Mouse (Mus musculus): ENCODE results near the gene Akap6.

The Akap6 gene

DNA sequence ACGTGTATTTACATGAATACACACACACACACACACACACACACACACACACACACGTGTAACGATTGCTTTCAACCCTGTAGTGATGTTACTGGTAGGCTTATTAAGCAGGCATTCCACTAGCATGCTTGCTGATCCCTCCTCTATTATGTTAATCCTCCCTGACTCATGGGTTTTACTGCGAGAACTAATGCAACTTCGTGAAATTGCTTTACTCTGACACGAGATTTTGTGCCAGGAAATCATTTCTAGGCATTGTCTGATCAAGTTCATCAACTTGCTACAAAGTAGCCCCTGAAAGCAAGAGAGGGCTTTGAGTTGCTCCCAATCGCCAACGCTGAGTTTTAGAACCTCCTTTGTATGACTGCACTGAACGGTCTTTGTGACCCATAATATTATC, 132.6 kb downstream of the Akap6 start:
- CTCF ChIA-PET: no interaction called here
- POLR2A ChIA-PET: no interaction called here

DNA sequence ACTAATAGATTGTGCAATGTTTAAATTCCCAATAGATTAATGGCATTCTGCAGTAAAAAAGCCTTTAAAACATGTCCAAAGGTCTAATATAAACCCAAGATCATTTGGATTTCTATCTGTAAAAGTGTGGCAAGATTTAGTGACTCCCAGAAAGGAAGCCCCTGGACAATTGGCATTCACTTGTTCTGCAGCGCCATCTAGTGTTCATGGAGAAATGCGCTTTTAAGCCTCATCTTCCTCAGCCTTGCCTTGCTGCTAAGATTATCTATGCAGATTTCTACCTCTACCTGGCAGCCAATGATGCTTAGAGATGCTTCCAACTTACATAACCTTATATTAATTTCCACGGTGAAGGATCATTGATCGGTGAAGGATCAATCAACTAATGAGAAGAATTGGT, 133.0 kb downstream of the Akap6 start:
- ChIA-PET CTCF (no interaction called here), POLR2A (no interaction called here)

DNA sequence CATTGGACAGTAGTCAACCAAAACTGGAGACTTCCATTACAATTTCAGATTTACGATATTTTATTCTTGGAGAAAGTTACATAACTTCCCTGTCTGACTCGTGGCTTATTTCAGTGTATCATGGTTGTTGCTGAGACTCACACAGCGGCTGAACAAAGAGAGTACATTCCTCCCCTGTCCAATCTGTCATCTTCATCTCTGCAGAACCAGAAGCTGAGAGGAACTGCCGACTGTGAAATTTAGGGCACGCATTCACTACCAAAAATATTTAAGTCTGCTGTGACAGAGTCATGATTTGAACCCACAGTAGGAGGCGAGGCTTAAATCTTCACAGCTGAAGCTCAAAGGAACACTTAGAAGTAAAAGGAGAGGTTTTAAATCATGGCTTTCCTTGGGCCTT, 134.0 kb downstream of the Akap6 start:
- POLR2A ChIA-PET: no interaction called here
- CTCF ChIA-PET: interaction anchor here in 1 of 4 experiments (0.6 kb wide), 1 partner anchor 988 kb away, joined by 3 read pairs; no protein-coding TSS in a partner anchor

DNA sequence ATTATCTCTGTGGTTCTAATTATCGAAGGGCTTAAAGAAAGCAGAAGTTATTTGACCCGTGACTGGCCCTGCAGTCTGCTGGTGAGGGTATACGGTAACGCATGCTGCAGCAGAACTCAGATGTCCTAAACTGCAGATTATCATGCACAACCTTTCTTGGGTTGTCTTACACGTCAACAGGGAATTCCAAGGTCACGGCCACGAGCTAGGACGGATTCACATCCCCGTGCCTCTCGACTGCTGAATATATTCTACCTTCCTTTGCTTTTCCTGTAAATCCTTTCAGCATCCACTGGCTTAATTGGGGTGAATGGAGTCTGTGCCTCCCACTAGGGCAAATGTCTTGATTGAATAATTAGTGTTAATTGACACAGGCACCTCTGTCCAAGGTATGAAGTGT, 134.9 kb downstream of the Akap6 start:
- ChIA-PET POLR2A (interaction anchor here in 2 of 4 experiments (0.8 to 1.4 kb wide), 5 partner anchors 10 to 828 kb away, joined by 3 to 5 read pairs (median 3); partner anchors contain the start of gene Dtd2 (in 1 of the 2)), CTCF (interaction anchor here in 1 of 4 experiments (1.0 kb wide), 1 partner anchor 196 kb away, joined by 3 read pairs; no protein-coding TSS in a partner anchor)

DNA sequence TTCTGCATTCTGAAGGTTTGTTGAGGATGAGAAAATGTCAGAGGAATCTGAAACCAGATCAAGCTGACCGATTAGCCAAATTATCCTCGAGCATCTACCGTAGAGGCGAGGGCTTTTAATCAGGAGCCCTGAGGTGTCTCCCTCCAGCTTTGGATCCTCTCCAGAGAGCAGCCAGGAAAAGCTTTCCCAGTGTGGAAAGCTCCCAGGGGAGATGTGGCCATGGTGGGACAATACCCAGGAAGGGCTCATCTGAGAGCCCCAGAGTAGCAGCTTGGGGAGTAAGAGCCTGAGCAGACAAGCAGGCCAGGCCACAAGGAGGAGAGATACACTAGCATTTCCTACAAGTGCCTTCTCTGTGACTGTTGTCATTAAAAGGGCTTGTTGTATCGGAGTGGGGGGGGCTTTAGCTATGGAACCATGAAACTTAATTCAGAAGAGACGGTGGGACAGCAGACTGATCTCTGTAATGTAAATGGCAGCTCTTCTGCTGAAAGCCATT, 135.6 kb downstream of the Akap6 start:
- POLR2A ChIA-PET: interaction anchor here (0.5 to 2.0 kb wide), 17 partner anchors 10 to 863 kb away, joined by 3 to 8 read pairs (median 3); partner anchors contain the start of genes Dtd2 (in 2 of the 4) and Heatr5a (in 1 of the 4)
- CTCF ChIA-PET: interaction anchor here (0.5 to 1.2 kb wide), 6 partner anchors 23 to 1015 kb away, joined by 3 to 6 read pairs (median 3); no protein-coding TSS in a partner anchor

DNA sequence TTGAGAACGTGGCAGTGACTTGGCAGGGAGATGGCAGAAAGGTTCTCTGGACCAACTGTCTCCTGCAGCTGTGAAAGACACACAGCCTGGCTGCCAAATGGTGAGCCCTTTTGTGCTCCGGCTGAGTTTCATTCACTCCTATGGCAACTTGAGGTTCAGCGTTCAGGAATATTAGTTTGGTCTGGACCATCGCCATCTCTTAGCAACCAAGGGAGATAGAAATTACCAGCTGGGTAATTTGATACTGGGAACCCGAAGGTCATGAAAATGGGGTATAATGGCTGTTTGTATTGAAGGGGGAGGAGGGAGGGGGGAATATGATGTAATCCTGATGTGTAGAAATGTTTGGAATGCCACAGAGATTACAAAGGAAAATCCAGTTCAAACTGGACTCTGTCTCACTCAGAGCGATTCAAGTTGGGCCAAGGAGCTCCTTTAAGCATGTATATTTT, 136.1 kb downstream of the Akap6 start:
- POLR2A ChIA-PET: interaction anchor here (0.5 to 2.0 kb wide), 18 partner anchors 11 to 864 kb away, joined by 3 to 8 read pairs (median 3); partner anchors contain the start of genes Arhgap5 (in 1 of the 4), Dtd2 (in 1 of the 4), Heatr5a (in 1 of the 4) and Nubpl (in 1 of the 4)
- CTCF ChIA-PET: interaction anchor here (0.6 to 1.2 kb wide), 4 partner anchors 23 to 781 kb away, joined by 3 to 6 read pairs (median 4); no protein-coding TSS in a partner anchor

DNA sequence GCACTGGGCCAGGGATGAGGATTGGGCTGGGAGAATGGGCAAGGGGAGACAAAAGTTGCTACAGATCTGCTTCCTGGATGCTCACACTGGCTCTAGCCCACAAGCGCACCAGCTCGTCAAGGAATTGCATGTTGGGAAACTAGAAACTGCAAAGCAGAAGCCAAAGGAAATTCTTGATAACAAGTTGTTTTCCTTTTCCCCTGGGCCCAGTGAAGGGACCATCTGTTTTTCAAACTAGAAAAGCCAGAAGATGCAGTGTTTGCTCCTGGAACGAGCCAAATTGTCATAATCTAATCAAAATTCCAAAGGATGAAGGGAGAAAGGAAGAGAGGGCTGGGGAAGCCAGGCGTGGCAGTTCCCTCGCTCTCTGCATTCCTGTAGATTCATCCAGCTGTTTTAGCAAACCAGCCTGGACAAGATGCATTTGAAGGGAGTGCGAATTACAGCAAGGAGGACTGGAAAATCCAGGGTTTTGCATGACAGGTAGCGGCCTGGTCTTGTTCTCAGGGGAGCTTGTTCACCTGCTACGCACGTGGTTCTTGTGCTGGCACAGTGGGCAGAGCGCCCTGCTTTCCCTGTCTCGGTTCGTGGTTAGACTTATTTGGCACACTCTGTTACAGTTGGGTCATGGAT, 136.8 kb downstream of the Akap6 start:
- POLR2A ChIA-PET: interaction anchor here (0.5 to 2.0 kb wide), 12 partner anchors 10 to 864 kb away, joined by 3 to 8 read pairs (median 3); partner anchors contain the start of genes Arhgap5 (in 1 of the 4), Dtd2 (in 1 of the 4), Heatr5a (in 1 of the 4) and Nubpl (in 1 of the 4)
- CTCF ChIA-PET: interaction anchor here in 1 of 4 experiments (1.2 kb wide), 1 partner anchor 60 kb away, joined by 6 read pairs; no protein-coding TSS in a partner anchor

DNA sequence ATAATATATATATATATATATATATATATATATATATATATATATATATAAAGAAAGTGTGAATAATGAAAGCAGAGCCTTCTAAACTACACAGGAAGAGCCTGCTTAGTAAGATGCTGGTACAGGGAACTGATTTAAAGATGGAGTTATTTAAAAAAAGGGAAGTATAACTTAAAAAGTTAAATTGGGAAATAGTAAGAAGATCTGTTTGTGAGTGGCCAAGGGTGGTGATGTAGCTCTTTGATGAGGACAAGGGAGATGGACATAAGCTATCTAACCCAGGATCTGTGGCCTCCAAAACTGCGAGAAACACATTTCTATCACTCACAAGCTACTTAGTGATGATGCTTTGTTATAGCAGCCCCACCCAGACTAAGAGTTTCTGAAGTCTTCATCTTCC, 146.8 kb downstream of the Akap6 start:
- ChIA-PET CTCF (interaction anchor here in 1 of 4 experiments (0.6 kb wide), 1 partner anchor 50 kb away, joined by 7 read pairs; no protein-coding TSS in a partner anchor), POLR2A (interaction anchor here in 1 of 4 experiments (2.2 kb wide), 1 partner anchor 8 kb away, joined by 5 read pairs; no protein-coding TSS in a partner anchor)

DNA sequence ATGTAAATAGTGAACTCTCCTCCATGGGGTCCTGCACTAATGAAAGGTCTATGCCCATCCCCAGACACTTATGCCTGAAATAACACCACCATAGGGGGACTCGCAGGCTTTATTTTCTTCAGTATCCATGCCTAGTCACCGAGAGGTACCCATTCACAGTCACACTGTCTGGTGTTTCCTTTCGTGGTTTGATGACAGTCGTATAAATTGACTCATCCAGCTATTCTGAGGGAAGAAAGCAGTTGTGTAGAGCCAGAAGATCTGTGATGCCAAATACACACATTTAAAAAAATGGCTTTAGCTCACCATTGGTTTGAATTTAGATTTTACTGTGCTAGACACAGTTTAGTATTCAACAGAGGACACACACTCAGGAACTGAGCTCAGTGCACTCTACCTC, 147.8 kb downstream of the Akap6 start:
- CTCF ChIA-PET: no interaction called here
- POLR2A ChIA-PET: interaction anchor here in 1 of 4 experiments (2.2 kb wide), 1 partner anchor 9 kb away, joined by 5 read pairs; no protein-coding TSS in a partner anchor

DNA sequence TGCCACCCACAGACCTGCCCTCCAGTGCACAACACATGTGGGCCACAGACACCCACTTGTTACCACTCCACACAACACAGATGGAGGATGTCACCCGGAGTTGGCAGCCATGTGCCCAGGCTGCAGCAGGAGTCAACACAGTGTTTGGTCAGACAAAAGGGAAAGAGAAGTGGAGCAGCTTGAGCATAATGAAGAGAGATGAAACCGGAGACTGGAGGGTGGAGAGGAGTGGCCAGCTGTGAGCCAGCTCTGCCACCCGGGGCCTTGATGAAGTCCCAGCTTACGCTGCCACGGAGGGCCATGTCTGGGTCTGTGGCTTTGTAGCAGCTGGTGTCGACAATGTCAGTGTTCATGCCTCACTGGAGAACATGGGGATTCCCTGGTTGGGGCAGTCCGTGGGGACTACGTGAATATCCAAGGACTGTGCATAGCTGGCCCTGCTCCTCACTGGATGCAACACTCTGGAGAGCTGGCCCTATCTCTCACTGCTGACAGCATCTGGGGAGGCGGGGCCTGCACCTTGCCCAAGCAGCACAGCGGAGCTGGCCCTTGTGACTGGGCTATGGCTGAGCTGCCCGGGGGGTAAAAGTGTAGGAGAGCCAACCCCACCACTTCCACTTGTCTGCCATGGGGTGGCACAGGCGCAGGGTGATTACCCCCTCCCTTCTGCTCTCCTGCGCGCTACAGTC, 148.8 kb downstream of the Akap6 start:
- POLR2A ChIA-PET: interaction anchor here in 3 of 4 experiments (1.0 to 2.2 kb wide), 5 partner anchors 10 to 25 kb away, joined by 3 to 8 read pairs (median 4); no protein-coding TSS in a partner anchor
- CTCF ChIA-PET: interaction anchor here in 1 of 4 experiments (1.2 kb wide), 1 partner anchor 10 kb away, joined by 3 read pairs; no protein-coding TSS in a partner anchor

DNA sequence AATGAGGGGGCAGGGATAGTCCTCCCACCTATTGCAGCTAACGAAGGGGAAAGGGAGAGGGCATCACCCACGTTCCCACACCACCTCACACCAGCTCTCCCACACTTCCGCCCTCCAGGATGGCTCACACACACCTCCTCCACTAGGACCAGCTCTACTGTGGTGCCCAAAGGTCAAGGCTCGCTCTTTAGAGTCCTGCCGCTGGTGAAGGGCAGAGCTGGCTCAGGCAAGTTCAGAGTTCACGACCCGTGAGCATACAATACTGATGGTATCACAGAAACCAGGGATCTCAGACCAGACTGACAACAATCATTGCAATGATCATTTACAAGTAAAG, 149.3 kb downstream of the Akap6 start:
- ChIA-PET POLR2A (interaction anchor here in 3 of 4 experiments (1.0 to 1.6 kb wide), 4 partner anchors 10 to 25 kb away, joined by 3 to 8 read pairs (median 4); no protein-coding TSS in a partner anchor), CTCF (interaction anchor here in 1 of 4 experiments (1.2 kb wide), 1 partner anchor 9 kb away, joined by 3 read pairs; no protein-coding TSS in a partner anchor)

DNA sequence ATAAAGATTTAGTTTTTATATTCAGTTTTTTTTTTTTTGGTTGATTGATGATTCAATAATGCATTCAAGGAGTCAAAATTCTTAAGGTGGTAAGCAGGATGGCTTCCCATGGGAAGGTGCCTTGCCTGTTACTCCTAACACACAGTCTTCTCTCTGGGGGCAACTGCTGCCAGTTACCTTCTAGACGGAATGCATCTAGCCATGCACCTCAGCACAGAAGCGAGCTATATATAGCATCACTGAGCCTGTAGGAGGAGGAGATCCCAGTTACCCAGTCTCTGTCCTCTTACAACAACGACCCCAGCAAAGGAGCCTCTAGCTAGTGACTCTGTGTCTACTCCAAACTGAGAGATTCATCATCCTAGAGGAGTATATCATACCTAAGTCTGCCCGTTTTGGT, 150.1 kb downstream of the Akap6 start:
- ChIA-PET CTCF (interaction anchor here in 2 of 4 experiments (0.8 to 1.2 kb wide), 2 partner anchors 8 to 62 kb away, joined by 3 read pairs; no protein-coding TSS in a partner anchor), POLR2A (no interaction called here)

DNA sequence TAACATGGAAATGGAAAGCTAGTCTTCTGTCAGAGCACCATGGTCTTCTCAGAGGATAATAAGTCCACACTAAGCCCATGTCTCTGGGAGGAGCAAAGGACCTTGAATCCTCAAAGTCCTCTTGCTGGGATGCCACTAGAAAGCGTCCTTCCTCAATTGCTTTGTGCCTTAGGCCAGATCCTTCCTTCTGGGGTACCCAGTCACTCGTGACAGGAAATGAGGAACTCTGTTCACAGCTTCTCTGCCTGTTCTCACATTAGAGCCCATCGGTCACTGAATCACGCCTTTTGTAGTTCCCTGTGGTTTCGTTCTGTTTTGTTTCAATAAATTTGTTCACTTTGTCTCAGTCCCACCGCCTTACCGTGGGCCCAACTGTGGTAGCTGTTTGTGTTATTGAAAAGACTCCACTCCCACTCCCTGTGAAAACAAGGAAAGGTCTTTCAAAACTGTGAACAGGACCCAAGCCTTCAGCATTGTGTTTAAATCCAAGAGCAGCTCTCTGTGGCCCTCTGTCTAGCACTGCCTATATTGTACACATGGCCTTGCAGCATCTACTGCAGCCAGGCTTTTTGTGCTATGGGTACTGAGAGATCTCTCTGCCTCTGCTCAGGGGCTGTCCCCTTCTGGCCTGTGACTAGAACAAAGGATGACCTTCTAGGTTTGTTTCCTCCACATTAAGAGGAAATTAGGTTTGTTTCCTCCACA, 151.3 kb downstream of the Akap6 start:
- POLR2A ChIA-PET: interaction anchor here in 3 of 4 experiments (1.0 to 1.8 kb wide), 3 partner anchors 15 to 17 kb away, joined by 3 to 5 read pairs (median 3); no protein-coding TSS in a partner anchor
- CTCF ChIA-PET: interaction anchor here in 1 of 4 experiments (0.6 kb wide), 1 partner anchor 45 kb away, joined by 3 read pairs; no protein-coding TSS in a partner anchor

DNA sequence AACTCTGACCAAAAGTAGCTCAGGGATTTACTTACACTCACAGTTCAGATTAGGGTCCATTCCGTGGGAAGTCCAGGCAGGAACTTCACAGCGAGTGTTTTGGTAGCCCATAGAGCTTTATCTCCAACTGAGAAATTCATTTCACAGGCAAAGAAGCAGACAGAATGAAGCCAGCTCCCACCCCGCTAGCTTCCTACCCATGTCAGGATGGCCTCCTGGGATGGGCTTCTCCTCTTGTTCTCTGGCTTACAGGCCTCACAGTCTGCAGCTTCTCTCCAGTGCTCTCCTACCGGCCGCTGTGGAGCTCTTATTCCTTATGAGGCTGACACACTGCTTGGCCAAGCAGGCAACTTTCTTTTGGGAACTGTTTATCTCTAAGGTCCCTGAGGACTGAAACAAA, 152.0 kb downstream of the Akap6 start:
- ChIA-PET CTCF (no interaction called here), POLR2A (interaction anchor here in 3 of 4 experiments (0.6 to 1.8 kb wide), 5 partner anchors 16 to 1846 kb away, joined by 3 to 5 read pairs (median 3); no protein-coding TSS in a partner anchor)

DNA sequence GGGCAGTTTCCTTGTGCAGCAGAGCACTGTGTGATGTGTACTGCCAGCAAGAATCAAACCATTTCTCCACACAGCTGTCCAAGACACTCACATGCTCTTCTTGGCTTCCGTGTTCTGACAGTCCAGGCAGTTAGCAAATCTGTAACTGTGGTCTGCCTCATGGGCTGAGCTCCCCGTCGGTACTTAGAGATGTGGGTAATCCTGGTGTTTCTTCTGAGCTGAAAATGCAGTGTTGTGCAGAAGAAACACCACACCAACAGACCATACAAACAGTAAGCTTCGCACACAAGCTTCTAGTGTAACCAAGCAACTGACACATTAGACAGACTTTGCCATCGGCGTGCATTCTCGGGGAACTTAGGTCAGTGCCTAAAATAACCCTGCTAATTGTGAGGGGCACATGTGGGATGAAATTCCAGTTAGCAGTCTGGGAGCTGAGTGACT, 155.1 kb downstream of the Akap6 start:
- CTCF ChIA-PET: no interaction called here
- POLR2A ChIA-PET: interaction anchor here in 1 of 4 experiments (1.2 kb wide), 1 partner anchor 80 kb away, joined by 3 read pairs; no protein-coding TSS in a partner anchor

DNA sequence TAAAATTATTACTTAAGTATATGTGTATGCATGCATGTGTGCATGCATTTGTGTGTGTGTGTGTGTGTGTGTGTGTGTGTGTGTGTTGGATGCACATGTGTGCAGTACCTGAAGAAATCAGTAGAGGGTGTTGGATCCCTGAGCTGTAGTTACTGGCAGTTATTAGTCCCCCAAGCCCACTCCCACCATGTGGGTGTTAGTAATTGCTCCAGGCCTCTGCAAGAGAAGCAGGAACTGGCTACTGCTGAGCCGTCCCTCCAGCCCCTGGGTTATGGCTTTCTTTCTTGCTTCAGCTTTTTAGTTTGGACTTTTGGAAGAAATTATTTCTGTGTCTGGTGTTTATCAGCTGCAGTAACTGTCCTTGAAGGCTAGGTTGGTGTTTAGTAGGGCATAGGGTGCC, 156.9 kb downstream of the Akap6 start:
- CTCF ChIA-PET: interaction anchor here in 2 of 4 experiments (0.6 kb wide), 2 partner anchors 55 to 307 kb away, joined by 5 to 6 read pairs; no protein-coding TSS in a partner anchor
- POLR2A ChIA-PET: no interaction called here

DNA sequence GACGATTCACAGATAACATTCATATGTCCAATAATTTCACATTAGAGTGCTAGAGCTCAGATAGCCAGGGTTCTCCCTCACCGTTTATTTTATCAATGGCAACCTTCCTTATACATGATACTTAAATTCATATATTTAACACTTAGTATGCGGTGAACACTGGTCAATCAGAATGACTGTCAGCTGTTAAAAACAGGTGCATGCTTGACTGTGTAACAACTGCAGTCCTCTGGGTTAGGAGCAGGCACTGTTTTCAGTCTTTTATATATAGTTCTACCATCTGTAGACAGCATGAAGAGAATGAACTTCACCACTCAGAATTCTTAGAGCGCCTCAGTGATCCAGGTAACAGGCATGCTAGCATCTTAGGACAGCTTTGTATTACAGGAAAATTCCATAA, 158.1 kb downstream of the Akap6 start:
- CTCF ChIA-PET: interaction anchor here in 2 of 4 experiments (0.6 to 0.9 kb wide), 2 partner anchors 9 to 932 kb away, joined by 3 read pairs; no protein-coding TSS in a partner anchor

DNA sequence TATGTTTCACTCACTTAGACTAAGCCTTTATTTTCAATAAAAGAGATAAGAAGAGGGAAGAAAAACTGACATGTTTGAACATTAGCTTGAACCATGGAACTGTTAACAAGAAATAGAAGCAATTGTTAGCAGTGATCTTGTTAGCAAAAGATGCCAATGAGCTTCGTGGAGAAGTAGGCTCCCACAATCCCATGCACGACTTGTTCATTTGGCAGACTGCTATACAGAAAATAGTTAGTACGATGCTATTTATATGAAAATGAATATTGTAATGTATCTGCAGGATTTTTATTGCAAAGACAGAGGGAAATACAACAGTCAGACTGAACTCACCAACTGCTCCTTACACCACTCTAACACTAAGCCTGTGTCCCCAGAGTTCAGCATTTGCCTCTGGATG, 162.7 kb downstream of the Akap6 start:
- ChIA-PET POLR2A (no interaction called here), CTCF (no interaction called here)

More for the DNA sequence above, 158.1 kb downstream of the Akap6 start:
- POLR2A ChIA-PET: interaction anchor here in 1 of 4 experiments (0.5 kb wide), 1 partner anchor 13 kb away, joined by 3 read pairs; no protein-coding TSS in a partner anchor
